Mouse (Mus musculus): Measurements from ENCODE around the gene Tcl1. TPM values are rescaled to one million over a fixed set of nuclear protein-coding genes. Genes with fewer than 3 reads are reported as not detected.

The Tcl1 gene
- not detected in 2 replicates for polyA plus RNA-seq (2014; fragmentation: Nextera tagmentation; extraction: Ambion mirVana)

GRCm38 (mm10) chr12:105222601-105223319 lies at the start of gene Tcl1:
TSS of gene Tcl1 (minus strand) at chr12:105222793.
- 94% methylated on average over 22 of the region's 22 CpGs for whole genome bisulfite sequencing
- ATAC-seq (ENCODE audit: low FRiP score), result no peak

GRCm38 (mm10) chr12:105271016-105271965 lies 48.7 kb upstream of the Tcl1 start:
- H3K27ac ChIP-seq, result peak overlapping the region; percentile 59
- no peak overlapping the region for H3K4me2 ChIP-seq (replicated peaks)
- no peaks in the 10 kb centered on the region for H3K27me3 ChIP-seq (ENCODE audit: control insufficient read depth, insufficient read depth, low read length)
- 0 out of 2 replicates have a peak, but pooled peaks cover 2% of the 10 kb centered on the region for H3K4me1 ChIP-seq (replicated peaks; ENCODE audit: control insufficient read depth, insufficient read depth, low read length)
- H3K9me3 ChIP-seq (ENCODE audit: control insufficient read depth, low read length), result no peaks in the 10 kb centered on the region
- H3K36me3 ChIP-seq (replicated peaks; ENCODE audit: control insufficient read depth, insufficient read depth), result no peaks in the 10 kb centered on the region
- no peak overlapping the region for H3K9ac ChIP-seq
- WGBS, result 54% methylated on average over 17 of the region's 17 CpGs
- DNase-seq (ENCODE audit: low spot score), result no peak
- no peak overlapping the region for H3K4me3 ChIP-seq (replicated peaks; ENCODE audit: low read length)
- ATAC-seq (ENCODE audit: low FRiP score), result no peak

More at GRCm38 (mm10) chr12:105222601-105223319, at the start of gene Tcl1:
- no peak within 1 kb of the TSS for H3K4me2 ChIP-seq (replicated peaks)
- no peaks in the 10 kb centered on the region for H3K4me1 ChIP-seq (replicated peaks; ENCODE audit: control insufficient read depth, insufficient read depth, low read length)
- H3K27me3 ChIP-seq (ENCODE audit: control insufficient read depth, insufficient read depth, low read length), result no peaks in the 10 kb centered on the region
- no peak within 1 kb of the TSS for H3K27ac ChIP-seq
- no peaks in the 10 kb centered on the region for H3K36me3 ChIP-seq (replicated peaks; ENCODE audit: control insufficient read depth, insufficient read depth)
- no peak within 1 kb of the TSS for H3K9ac ChIP-seq
- DNase-seq (ENCODE audit: low spot score), result no peak
- H3K9me3 ChIP-seq (ENCODE audit: control insufficient read depth, low read length), result no peaks in the 10 kb centered on the region
- H3K4me3 ChIP-seq (replicated peaks; ENCODE audit: low read length), result no peak within 1 kb of the TSS

GRCm38 (mm10) chr12:105267076-105267475 lies 44.5 kb upstream of the Tcl1 start:
- no peak for ATAC-seq (ENCODE audit: low FRiP score)
- Histone ChIP-seq H3K9me3 (ENCODE audit: control insufficient read depth, low read length) (no peaks in the 10 kb centered on the region), H3K4me2 (replicated peaks) (no peak overlapping the region), H3K36me3 (replicated peaks; ENCODE audit: control insufficient read depth, insufficient read depth) (no peaks in the 10 kb centered on the region), H3K4me1 (replicated peaks; ENCODE audit: control insufficient read depth, insufficient read depth, low read length) (peaks cover 9% of the 10 kb centered on the region; the same call in 1 of the 2 replicates), H3K27ac (no peak overlapping the region), H3K9ac (no peak overlapping the region), H3K27me3 (ENCODE audit: control insufficient read depth, insufficient read depth, low read length) (no peaks in the 10 kb centered on the region), H3K4me3 (replicated peaks; ENCODE audit: low read length) (no peak overlapping the region)
- no peak for DNase-seq (ENCODE audit: low spot score)
- WGBS, result 85% methylated on average over 5 of the region's 5 CpGs

GRCm38 (mm10) chr12:105266096-105266495 lies 43.5 kb upstream of the Tcl1 start:
- Histone ChIP-seq H3K9me3 (ENCODE audit: control insufficient read depth, low read length) (no peaks in the 10 kb centered on the region), H3K9ac (no peak overlapping the region), H3K4me3 (replicated peaks; ENCODE audit: low read length) (no peak overlapping the region), H3K36me3 (replicated peaks; ENCODE audit: control insufficient read depth, insufficient read depth) (no peaks in the 10 kb centered on the region), H3K4me2 (replicated peaks) (no peak overlapping the region), H3K27ac (no peak overlapping the region), H3K4me1 (replicated peaks; ENCODE audit: control insufficient read depth, insufficient read depth, low read length) (peaks cover 7% of the 10 kb centered on the region; the same call in 1 of the 2 replicates), H3K27me3 (ENCODE audit: control insufficient read depth, insufficient read depth, low read length) (no peaks in the 10 kb centered on the region)
- ATAC-seq (ENCODE audit: low FRiP score) (no peak), DNase-seq (ENCODE audit: low spot score) (peak; percentile 67)
- 17% methylated on average over 3 of the region's 3 CpGs for WGBS

- DNase-seq (ENCODE audit: low spot score), result no peak
- no peak overlapping the region for H3K9ac ChIP-seq
- ATAC-seq (ENCODE audit: low FRiP score), result no peak
Measured at GRCm38 (mm10) chr12:105259221-105259620, 36.6 kb upstream of the Tcl1 start.

GRCm38 (mm10) chr12:105258787-105259186 lies 36.2 kb upstream of the Tcl1 start:
- Histone ChIP-seq H3K27ac (no peak overlapping the region), H3K4me3 (replicated peaks; ENCODE audit: low read length) (no peak overlapping the region), H3K36me3 (replicated peaks; ENCODE audit: control insufficient read depth, insufficient read depth) (no peaks in the 10 kb centered on the region), H3K4me2 (replicated peaks) (no peak overlapping the region), H3K9ac (no peak overlapping the region), H3K4me1 (replicated peaks; ENCODE audit: control insufficient read depth, insufficient read depth, low read length) (peaks cover 2% of the 10 kb centered on the region; the same call in 1 of the 2 replicates), H3K9me3 (ENCODE audit: control insufficient read depth, low read length) (no peaks in the 10 kb centered on the region), H3K27me3 (ENCODE audit: control insufficient read depth, insufficient read depth, low read length) (no peaks in the 10 kb centered on the region)
- 6% methylated on average over 9 of the region's 9 CpGs for WGBS
- DNase-seq (ENCODE audit: low spot score) (peak; percentile 42), ATAC-seq (ENCODE audit: low FRiP score) (no peak)

More at GRCm38 (mm10) chr12:105259221-105259620, 36.6 kb upstream of the Tcl1 start:
- H3K9me3 ChIP-seq (ENCODE audit: control insufficient read depth, low read length), result no peaks in the 10 kb centered on the region
- H3K36me3 ChIP-seq (replicated peaks; ENCODE audit: control insufficient read depth, insufficient read depth), result no peaks in the 10 kb centered on the region
- WGBS, result 31% methylated on average over 4 of the region's 4 CpGs
- no peak overlapping the region for H3K4me2 ChIP-seq (replicated peaks)
- no peak overlapping the region for H3K4me3 ChIP-seq (replicated peaks; ENCODE audit: low read length)
- no peaks in the 10 kb centered on the region for H3K27me3 ChIP-seq (ENCODE audit: control insufficient read depth, insufficient read depth, low read length)
- no peak overlapping the region for H3K27ac ChIP-seq
- peaks cover 6% of the 10 kb centered on the region; the same call in 1 of the 2 replicates for H3K4me1 ChIP-seq (replicated peaks; ENCODE audit: control insufficient read depth, insufficient read depth, low read length)

GRCm38 (mm10) chr12:105253796-105254195 lies 31.2 kb upstream of the Tcl1 start:
- Histone ChIP-seq H3K9me3 (ENCODE audit: control insufficient read depth, low read length) (no peaks in the 10 kb centered on the region), H3K9ac (no peak overlapping the region), H3K4me2 (replicated peaks) (no peak overlapping the region), H3K36me3 (replicated peaks; ENCODE audit: control insufficient read depth, insufficient read depth) (no peaks in the 10 kb centered on the region), H3K4me3 (replicated peaks; ENCODE audit: low read length) (no peak overlapping the region), H3K4me1 (replicated peaks; ENCODE audit: control insufficient read depth, insufficient read depth, low read length) (peaks cover 18% of the 10 kb centered on the region), H3K27me3 (ENCODE audit: control insufficient read depth, insufficient read depth, low read length) (no peaks in the 10 kb centered on the region), H3K27ac (no peak overlapping the region)
- ATAC-seq (ENCODE audit: low FRiP score) (no peak), DNase-seq (ENCODE audit: low spot score) (no peak)
- 98% methylated on average over 3 of the region's 3 CpGs for WGBS

GRCm38 (mm10) chr12:105248763-105249233 lies 26.2 kb upstream of the Tcl1 start:
- H3K36me3 ChIP-seq (replicated peaks; ENCODE audit: control insufficient read depth, insufficient read depth), result no peaks in the 10 kb centered on the region

GRCm38 (mm10) chr12:105239060-105239459 lies 16.5 kb upstream of the Tcl1 start:
- Histone ChIP-seq H3K9ac (no peak overlapping the region), H3K9me3 (ENCODE audit: control insufficient read depth, low read length) (no peaks in the 10 kb centered on the region), H3K36me3 (replicated peaks; ENCODE audit: control insufficient read depth, insufficient read depth) (no peaks in the 10 kb centered on the region), H3K4me2 (replicated peaks) (no peak overlapping the region), H3K4me1 (replicated peaks; ENCODE audit: control insufficient read depth, insufficient read depth, low read length) (no peaks in the 10 kb centered on the region), H3K4me3 (replicated peaks; ENCODE audit: low read length) (no peak overlapping the region), H3K27me3 (ENCODE audit: control insufficient read depth, insufficient read depth, low read length) (no peaks in the 10 kb centered on the region), H3K27ac (peak overlapping the region; percentile 58)
- DNase-seq (ENCODE audit: low spot score) (no peak), ATAC-seq (ENCODE audit: low FRiP score) (no peak)
- 43% methylated on average over 9 of the region's 9 CpGs for WGBS

More at GRCm38 (mm10) chr12:105248763-105249233, 26.2 kb upstream of the Tcl1 start:
- Histone ChIP-seq H3K9me3 (ENCODE audit: control insufficient read depth, low read length) (no peaks in the 10 kb centered on the region), H3K4me3 (replicated peaks; ENCODE audit: low read length) (no peak overlapping the region), H3K4me1 (replicated peaks; ENCODE audit: control insufficient read depth, insufficient read depth, low read length) (peaks cover 27% of the 10 kb centered on the region), H3K4me2 (replicated peaks) (peak overlapping the region; percentile 6), H3K27ac (no peak overlapping the region), H3K9ac (0 out of 2 replicates have a peak overlapping the region, but pooled peaks have one; percentile 7), H3K27me3 (ENCODE audit: control insufficient read depth, insufficient read depth, low read length) (no peaks in the 10 kb centered on the region)
- DNase-seq (ENCODE audit: low spot score) (peak; percentile 62), ATAC-seq (ENCODE audit: low FRiP score) (peak; percentile 49; the same call in 1 of the 2 replicates)
- 7% methylated on average over 9 of the region's 9 CpGs for WGBS

Data from hindbrain, embryonic 14.5 days (tissue).